Mouse (Mus musculus) ES-E14 (cell line): ENCODE measurements at regions not wholly inside any gene's neighbourhood (a gene's known extent, or its start where the extent isn't known, plus 50 kb on each side); places are given as distances from the start of the nearest gene placed in this dataset.

Experiments used
- HCFC1 ChIP-seq: IDR thresholded peaks from 2 replicates; pipeline ENCODE4 v1.6.1; 2012; ENCODE audit warnings: low read length, inconsistent platforms, borderline replicate concordance; ENCODE audit not compliant: insufficient read depth
- MAFK ChIP-seq: IDR thresholded peaks from 2 replicates; pipeline ENCODE4 v1.6.1; 2014; ENCODE audit warnings: mild to moderate bottlenecking, low read depth, low read length, inconsistent platforms; ENCODE audit not compliant: insufficient read depth
- ZC3H11A ChIP-seq: IDR thresholded peaks from 2 replicates; pipeline ENCODE4 v1.6.1; 2012; ENCODE audit warnings: low read depth, mild to moderate bottlenecking, inconsistent platforms, low read length, borderline replicate concordance

GRCm38 (mm10) chr6:50969997-50970396 is 315.8 kb upstream of the Npvf start:
- no peak for TF ChIP-seq HCFC1
- no peak for TF ChIP-seq MAFK
- TF ChIP-seq ZC3H11A = no peak
